Mouse (Mus musculus): Measurements from ENCODE around the gene Mon1b.

DNA sequence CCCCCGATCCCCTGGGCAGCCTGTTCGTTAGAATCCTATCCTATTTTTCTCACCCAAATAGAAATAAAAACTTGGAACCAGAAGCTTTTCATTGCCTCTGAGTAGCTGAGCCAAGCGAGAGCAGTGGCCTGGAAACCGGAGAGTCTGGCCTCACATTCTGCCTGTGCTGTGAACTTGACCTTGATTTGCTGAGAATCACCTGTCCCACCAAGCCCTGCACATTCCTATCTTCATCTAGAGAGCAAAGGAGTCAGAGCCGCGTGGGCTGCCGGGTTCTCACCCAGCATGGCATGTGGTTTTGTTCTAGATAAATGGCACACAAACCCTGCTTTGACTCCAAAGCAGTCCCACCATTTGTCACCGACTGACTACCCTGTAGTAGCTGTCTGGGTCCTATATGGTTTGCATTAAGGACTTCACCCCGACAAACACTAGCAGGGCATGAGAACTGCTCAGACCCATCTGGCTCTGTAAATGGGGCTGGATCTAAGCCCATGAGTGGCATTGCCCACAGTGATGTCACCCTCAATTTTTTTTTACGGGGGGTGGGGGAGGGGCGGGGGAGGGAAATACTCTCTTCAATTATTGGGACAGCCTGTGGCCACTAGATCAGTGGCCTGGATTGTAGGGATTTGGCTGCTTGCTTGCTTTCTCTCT, 37.3 kb downstream of the Mon1b start:
- TF ChIP-seq MAFK (IDR thresholded peaks at IDR 0.05; ENCODE audit: insufficient read depth, low read depth, low read length), result no peak
- TF ChIP-seq CHD2 (IDR thresholded peaks at IDR 0.05; ENCODE audit: low read depth, low read length), result no peak
- TF ChIP-seq HCFC1 (IDR thresholded peaks at IDR 0.05; ENCODE audit: borderline replicate concordance, insufficient read depth, low read length), result no peak
- TF ChIP-seq ZC3H11A (IDR thresholded peaks at IDR 0.05; ENCODE audit: borderline replicate concordance, low read depth, low read length), result no peak

Data from ES-E14 (cell line).